Mouse (Mus musculus) intestine, postnatal 0 days (tissue): ENCODE measurements around the gene Pdk3. TPM values are rescaled to one million over a fixed set of nuclear protein-coding genes. Genes with fewer than 3 reads are reported as not detected.
A peak's percentile ranks its signal among the peaks of the same experiment; 100 is the strongest.

Experiments used
- ATAC-seq: fragments of 200-750 bp; cut with Nextera tagmentation; 2 replicates; pipeline ENCODE4 v1.8.0; 2017; ENCODE audit warnings: mild to moderate bottlenecking, moderate TSS enrichment, moderate library complexity
- H3K27ac ChIP-seq: fragments of 300-500 bp; sonication (generic); 2 replicates; pipeline ENCODE4 v1.5.1; 2014; ENCODE audit warnings: mild to moderate bottlenecking, low read depth, low read length, moderate library complexity
- H3K27me3 ChIP-seq: fragments of 300-500 bp; sonication (generic); replicated peaks from 2 replicates; pipeline ENCODE4 v1.6.1; 2014; ENCODE audit warnings: low read length, mixed read lengths; ENCODE audit not compliant: control insufficient read depth, insufficient read depth
- H3K36me3 ChIP-seq: fragments of 300-500 bp; sonication (generic); 2 replicates; pipeline ENCODE4 v1.6.1; 2014; ENCODE audit warnings: mild to moderate bottlenecking, moderate library complexity; ENCODE audit not compliant: control insufficient read depth, insufficient read depth
- H3K4me1 ChIP-seq: fragments of 300-500 bp; sonication (generic); replicated peaks from 2 replicates; pipeline ENCODE4 v1.6.1; 2014; ENCODE audit warnings: antibody characterized with exemption, low read length, mixed read lengths; ENCODE audit not compliant: control insufficient read depth, insufficient read depth
- H3K4me2 ChIP-seq: fragments of 300-500 bp; sonication (generic); replicated peaks from 2 replicates; pipeline ENCODE4 v1.6.1; 2014; ENCODE audit warnings: low read depth, mild to moderate bottlenecking, moderate library complexity
- H3K4me3 ChIP-seq: fragments of 300-500 bp; sonication (generic); 2 replicates; pipeline ENCODE4 v1.5.1; 2014; ENCODE audit warnings: low read depth, low read length
- H3K9ac ChIP-seq: fragments of 300-500 bp; sonication (generic); 2 replicates; pipeline ENCODE4 v1.6.1; 2014; ENCODE audit warnings: mild to moderate bottlenecking, low read depth, low read length
- H3K9me3 ChIP-seq: fragments of 300-500 bp; sonication (generic); 2 replicates; pipeline ENCODE4 v1.6.1; 2016; ENCODE audit warnings: mixed run types; ENCODE audit not compliant: control insufficient read depth
- CTCF ChIP-seq: sonication (generic); IDR thresholded peaks from 2 replicates; pipeline ENCODE4 v1.5.1; 2016; ENCODE audit warnings: low read depth, mild to moderate bottlenecking, control low read depth, antibody characterized with exemption, moderate library complexity
- WGBS: fragments of 180-500 bp; shearing (Covaris S2); extraction: QIAGEN DNeasy Blood & Tissue Kit; methylation state at CpG from one replicate; pipeline ENCODE4 v1.1.7; 2014; 5-methylcytosine and 5-hydroxymethylcytosine counted together
- polyA plus RNA-seq: library from polyadenylated mRNA; unstranded; fragments of >200 nt; fragmentation: Nextera tagmentation; extraction: Ambion mirVana; gene quantifications from 2 replicates; pipeline ENCODE4 v1.2.1, GENCODE M21; 2015

Gene Pdk3
- polyA plus RNA-seq, 1 experiment from 2014 or later, result 45.7 TPM

DNA sequence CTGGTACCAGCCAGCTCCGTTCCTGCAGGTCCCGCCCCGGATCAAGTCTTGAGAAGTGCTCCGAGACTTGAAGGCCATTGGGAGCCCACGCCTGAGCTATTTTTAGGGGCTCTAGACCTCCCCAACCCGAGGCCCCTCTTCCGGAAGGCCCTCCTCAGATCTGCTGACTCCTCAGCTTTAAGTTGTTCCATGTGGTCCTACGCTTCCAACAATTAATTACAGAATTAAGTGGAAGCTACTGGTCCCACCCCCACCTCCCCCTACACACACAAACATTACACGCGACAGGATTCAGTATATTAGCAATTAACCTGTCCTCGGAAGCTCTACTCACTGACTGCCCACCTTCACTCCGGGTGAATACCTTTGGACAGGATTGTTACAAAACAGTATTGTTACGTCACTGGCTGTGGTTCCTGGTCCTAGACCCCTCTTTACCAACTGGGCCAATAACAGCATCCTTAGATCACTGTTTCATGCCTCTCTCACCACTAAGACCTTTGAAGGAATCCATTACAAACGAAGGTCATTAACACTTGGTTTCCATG, 410 bp upstream of the Pdk3 start:
- no peak for TF ChIP-seq CTCF

DNA sequence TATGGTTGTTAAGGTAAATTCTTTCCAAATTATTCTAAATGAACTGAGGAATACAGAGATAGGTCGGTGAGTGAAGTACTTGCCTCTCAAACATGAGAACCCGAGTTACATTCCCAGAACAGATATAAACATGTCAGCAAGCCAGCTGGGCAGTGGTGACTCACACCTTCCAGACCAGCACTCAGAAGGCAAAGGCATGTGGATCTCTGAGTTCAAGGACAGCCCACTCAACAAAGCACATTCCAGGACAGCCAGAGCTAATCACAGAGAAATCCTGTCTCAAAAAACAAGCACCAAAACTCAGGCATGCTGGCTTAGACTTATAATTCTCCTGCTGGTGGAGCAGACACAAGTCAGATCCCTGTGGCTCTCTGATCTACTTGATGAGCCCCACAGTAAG, 6.2 kb downstream of the Pdk3 start:
- no peaks in the 10 kb centered on the region for H3K4me1 ChIP-seq
- H3K27ac ChIP-seq, result no peak overlapping the region
- H3K9ac ChIP-seq, result no peak overlapping the region
- no peaks in the 10 kb centered on the region for H3K36me3 ChIP-seq
- no peak for TF ChIP-seq CTCF
- H3K27me3 ChIP-seq, result no peaks in the 10 kb centered on the region
- H3K4me2 ChIP-seq, result no peak overlapping the region
- WGBS, result 54% methylated on average over 2 of the region's 2 CpGs
- H3K9me3 ChIP-seq, result no peaks in the 10 kb centered on the region
- H3K4me3 ChIP-seq, result no peak overlapping the region
- no peak for ATAC-seq

More for the DNA sequence above, 410 bp upstream of the Pdk3 start:
- Histone ChIP-seq H3K36me3 (no peaks in the 10 kb centered on the region), H3K9me3 (no peaks in the 10 kb centered on the region), H3K4me1 (no peaks in the 10 kb centered on the region), H3K27ac (peak overlapping the region; percentile 74), H3K9ac (0 out of 2 replicates have a peak overlapping the region, but pooled peaks have one; percentile 11), H3K4me3 (peak overlapping the region; percentile 59), H3K27me3 (no peaks in the 10 kb centered on the region), H3K4me2 (peak overlapping the region; percentile 63)
- ATAC-seq, result no peak
- WGBS, result 38% methylated on average over 14 of the region's 14 CpGs

DNA sequence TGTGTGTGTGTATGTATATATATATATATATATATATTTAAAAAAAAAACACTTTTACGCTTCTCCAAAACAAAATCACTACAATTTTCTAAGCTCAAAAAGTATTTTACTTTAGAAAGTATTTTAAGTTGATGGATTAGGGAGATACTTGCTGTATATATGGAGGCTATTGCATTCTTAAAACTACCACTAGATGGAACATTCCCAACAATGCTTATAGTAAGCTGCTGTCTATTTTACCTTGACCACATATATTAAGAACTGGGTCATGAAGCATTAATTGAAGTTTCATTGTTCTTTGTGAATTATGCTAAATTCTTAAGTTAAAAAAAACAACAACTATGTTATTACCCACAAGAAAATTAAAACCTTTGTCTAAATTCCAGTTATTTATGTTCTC, 24.0 kb downstream of the Pdk3 start:
- H3K4me3 ChIP-seq, result no peak overlapping the region
- H3K9ac ChIP-seq, result no peak overlapping the region
- no peak for ATAC-seq
- H3K27me3 ChIP-seq, result no peaks in the 10 kb centered on the region
- peak; percentile 55 for TF ChIP-seq CTCF
- no peaks in the 10 kb centered on the region for H3K9me3 ChIP-seq
- H3K27ac ChIP-seq, result no peak overlapping the region
- H3K4me2 ChIP-seq, result no peak overlapping the region
- H3K4me1 ChIP-seq, result no peaks in the 10 kb centered on the region
- WGBS, result 95% methylated on average over 1 of the region's 1 CpGs
- no peaks in the 10 kb centered on the region for H3K36me3 ChIP-seq

DNA sequence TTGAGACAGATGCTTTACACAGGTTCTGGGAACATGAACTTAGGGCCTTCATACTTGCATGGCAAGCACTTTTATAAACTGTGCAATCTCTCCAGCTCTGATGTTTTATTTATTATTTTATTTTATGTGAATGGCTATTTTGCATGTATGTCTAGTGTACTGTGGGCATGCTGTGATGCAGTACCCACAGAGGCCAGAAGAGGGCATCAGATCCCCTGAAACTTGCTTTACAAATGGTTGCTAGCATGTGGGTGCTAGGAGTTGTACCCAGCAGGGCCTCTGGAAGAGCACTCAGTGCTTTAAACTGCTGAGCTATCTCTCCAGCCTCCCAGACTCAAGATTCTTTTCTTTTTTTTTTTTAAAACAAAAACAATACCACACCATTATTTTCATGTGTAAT, 38.8 kb downstream of the Pdk3 start:
- peak; percentile 69 for TF ChIP-seq CTCF
- no peaks in the 10 kb centered on the region for H3K4me1 ChIP-seq
- H3K4me3 ChIP-seq, result no peak overlapping the region
- H3K27me3 ChIP-seq, result no peaks in the 10 kb centered on the region
- no peak overlapping the region for H3K4me2 ChIP-seq
- H3K27ac ChIP-seq, result no peak overlapping the region
- no peak for ATAC-seq
- H3K9ac ChIP-seq, result no peak overlapping the region
- no peaks in the 10 kb centered on the region for H3K36me3 ChIP-seq
- H3K9me3 ChIP-seq, result no peaks in the 10 kb centered on the region

DNA sequence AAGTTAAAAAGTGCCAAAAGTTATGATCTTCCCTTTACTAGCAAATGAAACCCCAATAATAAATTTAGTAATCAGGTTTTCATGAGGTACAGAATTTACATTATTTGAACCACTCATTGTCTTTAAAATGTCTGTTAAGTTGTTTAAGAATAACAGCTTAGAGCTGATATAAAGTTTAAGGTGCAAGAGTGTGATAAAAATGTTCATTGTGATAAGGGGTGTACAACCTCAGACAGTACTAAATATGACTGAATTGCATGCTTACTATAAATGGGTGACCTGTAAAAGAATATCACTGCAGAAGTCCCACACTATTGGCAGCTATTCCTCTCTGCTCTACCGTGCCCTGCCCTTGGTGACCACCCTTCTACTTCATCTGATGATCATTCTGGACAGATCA, 42.4 kb downstream of the Pdk3 start:
- no peak for ATAC-seq
- Histone ChIP-seq H3K27ac (no peak overlapping the region), H3K36me3 (no peaks in the 10 kb centered on the region), H3K9ac (no peak overlapping the region), H3K4me1 (no peaks in the 10 kb centered on the region), H3K9me3 (no peaks in the 10 kb centered on the region), H3K4me3 (no peak overlapping the region), H3K4me2 (no peak overlapping the region), H3K27me3 (no peaks in the 10 kb centered on the region)
- no peak for TF ChIP-seq CTCF
- WGBS, result 81% methylated on average over 1 of the region's 1 CpGs

DNA sequence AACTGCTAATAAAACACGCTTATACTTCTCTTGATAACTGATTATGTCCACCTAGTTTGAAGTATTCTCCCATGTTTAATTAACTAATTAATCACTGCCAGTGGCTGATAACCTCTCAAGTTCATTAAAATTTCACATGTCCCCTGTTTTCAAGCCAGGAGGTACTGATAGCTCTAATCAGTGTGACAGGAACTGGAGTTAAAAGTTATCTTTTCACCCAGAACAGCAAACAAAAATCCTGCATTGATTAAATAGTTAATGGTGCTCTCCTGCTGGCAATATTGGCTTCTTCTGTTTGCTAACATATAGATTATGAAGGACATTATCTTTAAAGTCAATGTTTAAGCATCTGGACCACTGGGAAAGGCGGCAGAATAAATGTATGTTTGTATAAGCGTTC, 71.2 kb downstream of the Pdk3 start:
- no peaks in the 10 kb centered on the region for H3K27me3 ChIP-seq
- no peak for ATAC-seq
- H3K4me1 ChIP-seq, result no peaks in the 10 kb centered on the region
- 66% methylated on average over 3 of the region's 3 CpGs for WGBS
- no peak overlapping the region for H3K9ac ChIP-seq
- H3K27ac ChIP-seq, result no peak overlapping the region
- H3K9me3 ChIP-seq, result no peaks in the 10 kb centered on the region
- no peaks in the 10 kb centered on the region for H3K36me3 ChIP-seq
- TF ChIP-seq CTCF, result no peak
- H3K4me3 ChIP-seq, result no peak overlapping the region
- no peak overlapping the region for H3K4me2 ChIP-seq

DNA sequence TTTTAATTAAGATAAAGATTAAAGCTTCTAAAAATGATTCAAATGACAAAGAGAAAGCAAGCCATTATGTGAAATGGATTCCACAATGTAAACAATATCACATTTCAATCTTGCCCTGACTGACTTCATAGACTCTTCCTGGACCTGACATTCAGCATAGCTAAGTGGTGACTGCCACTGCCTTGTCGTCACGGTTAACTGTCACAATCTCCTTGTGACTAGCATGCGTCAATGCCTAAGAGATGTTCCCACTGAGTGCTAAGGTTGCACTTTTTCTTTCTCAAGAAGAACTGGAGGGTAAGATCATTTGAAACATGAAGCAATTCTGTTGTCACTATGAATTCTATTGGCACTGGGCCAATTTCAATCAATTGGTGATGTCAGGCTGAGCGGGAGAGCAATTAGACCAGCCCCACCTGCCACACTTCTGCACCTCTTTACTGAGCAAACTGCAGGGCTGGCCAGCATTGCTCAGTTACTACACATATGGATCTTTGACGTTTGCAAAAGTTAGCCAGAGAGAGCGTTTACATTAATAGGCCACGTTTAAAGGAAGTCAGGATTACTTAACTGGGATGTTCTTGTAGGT, 75.0 kb downstream of the Pdk3 start:
- no peak overlapping the region for H3K27ac ChIP-seq
- ATAC-seq, result peak; percentile 84
- no peak for TF ChIP-seq CTCF
- H3K9ac ChIP-seq, result no peak overlapping the region
- no peaks in the 10 kb centered on the region for H3K36me3 ChIP-seq
- 39% methylated on average over 7 of the region's 7 CpGs for WGBS
- H3K4me2 ChIP-seq, result no peak overlapping the region
- no peaks in the 10 kb centered on the region for H3K27me3 ChIP-seq
- no peaks in the 10 kb centered on the region for H3K9me3 ChIP-seq
- no peak overlapping the region for H3K4me3 ChIP-seq
- no peaks in the 10 kb centered on the region for H3K4me1 ChIP-seq
